Mouse (Mus musculus): Measurements from ENCODE around the gene Acoxl.
A peak's percentile ranks its signal among the peaks of the same experiment; 100 is the strongest.
"Not testable (repeated sequence)": the region's sequence is repeated elsewhere in the genome, so short reads cannot be mapped to it uniquely, and the experiment has no call there.

Acoxl gene

GRCm38 (mm10) chr2:128086301-128086886 lies 247.7 kb downstream of the Acoxl start:
- no peak for DNase-seq

DNA sequence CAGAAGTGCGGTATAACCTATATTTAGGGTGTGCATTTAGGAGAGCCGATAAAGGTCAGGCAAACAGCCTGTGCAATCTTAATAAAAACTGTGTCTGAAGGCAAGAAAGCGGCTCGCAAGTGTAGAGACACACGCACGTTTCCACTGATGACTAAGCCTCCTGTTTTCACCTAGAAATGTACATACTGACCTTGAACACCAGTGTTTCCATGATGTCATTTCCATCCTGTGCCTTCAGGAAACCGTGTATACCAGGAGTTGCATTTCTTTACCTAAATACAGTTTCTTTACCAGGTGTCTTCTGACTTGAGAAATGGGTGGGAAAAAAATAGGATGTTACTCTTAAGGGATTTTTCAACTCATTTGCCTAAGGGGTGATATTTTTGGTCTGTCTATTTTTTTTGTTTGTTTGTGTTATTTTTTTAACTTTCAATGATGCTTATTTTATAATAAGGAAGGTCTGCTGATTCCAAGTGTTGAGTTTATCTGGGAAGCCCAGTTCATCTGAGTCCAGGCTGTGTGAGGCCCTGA lies 248.4 kb downstream of the Acoxl start:
- no peak for DNase-seq

DNA sequence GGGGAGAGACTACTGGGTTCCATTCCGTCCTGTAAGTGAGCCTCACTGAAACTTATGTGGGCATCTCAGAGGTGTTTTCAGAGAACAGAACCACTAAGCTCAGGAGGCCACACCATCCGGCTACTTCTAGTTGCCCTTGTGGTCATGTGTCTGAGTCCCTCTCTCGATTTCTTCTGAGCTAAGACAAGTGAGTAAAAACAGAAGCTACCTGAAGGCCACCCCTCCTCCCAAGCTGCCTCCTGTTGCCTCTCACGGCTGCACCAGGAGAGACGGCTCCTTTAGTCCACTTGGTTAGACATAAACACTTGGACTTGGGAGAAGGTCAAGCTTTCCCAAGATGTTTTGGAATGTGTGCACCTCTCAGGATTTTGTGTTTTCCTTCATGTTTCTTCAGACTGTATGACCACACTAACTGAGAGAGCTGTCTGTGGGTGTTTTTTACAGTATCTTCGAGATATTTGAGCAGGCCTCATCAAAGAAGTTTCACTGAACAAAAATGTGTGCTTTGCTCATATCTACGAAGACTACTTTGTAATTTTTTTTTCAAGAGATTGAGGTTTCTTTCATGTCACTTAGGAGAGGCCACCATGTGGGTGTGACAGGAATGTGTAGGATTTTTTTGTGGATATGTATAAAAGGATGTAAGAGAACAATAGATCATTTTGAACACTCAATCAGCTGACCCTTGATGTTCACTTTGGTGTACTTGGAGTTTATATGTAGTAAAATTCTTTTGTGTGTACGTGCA lies 249.3 kb downstream of the Acoxl start:
- no peak for DNase-seq

- no peak for DNase-seq
These were observed 251.7 kb downstream of the Acoxl start for GRCm38 (mm10) chr2:128090283-128090885.

DNA sequence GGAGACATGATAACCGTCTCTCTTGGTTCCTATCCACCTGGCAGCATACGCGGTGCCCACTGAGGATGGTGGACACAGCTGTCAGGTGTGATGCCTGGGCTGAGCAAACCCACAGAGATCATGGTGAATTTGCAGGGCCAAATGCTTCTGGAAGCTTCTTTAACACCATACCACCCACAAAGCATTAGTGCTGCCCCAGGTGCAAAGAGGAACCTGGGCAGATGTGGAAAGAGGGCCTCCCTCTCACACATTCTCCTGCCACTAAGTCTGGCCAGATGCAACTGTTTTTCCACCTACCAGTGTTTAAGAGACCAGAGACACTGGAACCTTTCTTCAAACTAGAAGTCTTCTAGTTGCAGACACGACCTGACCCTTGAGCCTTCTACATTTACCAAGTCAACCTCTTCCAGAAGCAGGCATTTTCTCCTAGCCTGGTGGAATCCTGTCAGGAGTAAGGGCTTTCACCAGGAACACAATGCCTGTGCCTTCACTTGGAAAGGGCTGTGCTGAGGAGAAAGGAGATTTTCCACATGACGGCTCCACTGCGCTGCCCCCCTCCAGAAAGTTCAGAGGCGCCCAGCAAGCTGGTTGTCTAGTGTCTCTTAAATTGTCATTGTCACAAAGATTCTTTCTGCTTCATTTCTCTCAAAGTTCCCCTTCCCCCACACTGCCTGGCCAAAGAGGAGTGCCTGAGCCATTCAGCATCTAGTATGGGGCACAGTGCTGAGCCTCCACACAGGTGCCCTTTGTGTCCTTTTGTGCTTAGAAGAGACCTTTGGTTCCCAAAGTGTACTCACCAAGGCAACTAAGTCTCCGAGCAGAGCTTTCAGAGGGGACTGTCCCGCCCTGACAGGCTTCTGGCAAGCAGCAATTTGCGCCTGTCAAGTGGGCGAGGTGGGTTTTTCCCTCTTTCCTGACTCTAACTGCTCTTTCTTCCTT lies 253.0 kb downstream of the Acoxl start:
- peak; percentile 44 for DNase-seq

GRCm38 (mm10) chr2:128092451-128092850 lies 253.8 kb downstream of the Acoxl start:
- DNase-seq, result no peak

- DNase-seq, result no peak
These were observed 255.5 kb downstream of the Acoxl start for GRCm38 (mm10) chr2:128094196-128094595.

- DNase-seq, result no peak
These were observed 255.9 kb downstream of the Acoxl start for GRCm38 (mm10) chr2:128094602-128095001.

- no peak for DNase-seq
These were observed 256.6 kb downstream of the Acoxl start for GRCm38 (mm10) chr2:128095270-128095669.

DNA sequence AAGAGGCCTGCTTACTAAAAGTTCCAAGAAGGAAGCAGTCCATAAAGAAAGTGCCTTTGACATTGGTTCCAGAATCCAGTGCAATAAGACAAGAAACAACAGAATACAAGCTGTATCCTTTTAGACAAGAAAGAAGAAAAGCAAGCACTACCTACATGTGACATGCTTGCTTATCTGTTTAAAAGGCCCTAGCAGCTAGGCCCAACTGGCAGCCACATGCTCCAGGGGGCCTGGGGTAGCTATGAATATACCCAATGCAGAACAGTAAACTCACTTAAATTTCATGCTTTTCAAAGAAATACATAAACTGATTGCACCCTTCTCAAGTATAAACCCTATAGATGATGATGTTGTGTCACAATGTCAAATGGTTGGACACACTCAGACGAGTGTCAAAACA lies 257.4 kb downstream of the Acoxl start:
- DNase-seq, result peak; percentile 35

DNA sequence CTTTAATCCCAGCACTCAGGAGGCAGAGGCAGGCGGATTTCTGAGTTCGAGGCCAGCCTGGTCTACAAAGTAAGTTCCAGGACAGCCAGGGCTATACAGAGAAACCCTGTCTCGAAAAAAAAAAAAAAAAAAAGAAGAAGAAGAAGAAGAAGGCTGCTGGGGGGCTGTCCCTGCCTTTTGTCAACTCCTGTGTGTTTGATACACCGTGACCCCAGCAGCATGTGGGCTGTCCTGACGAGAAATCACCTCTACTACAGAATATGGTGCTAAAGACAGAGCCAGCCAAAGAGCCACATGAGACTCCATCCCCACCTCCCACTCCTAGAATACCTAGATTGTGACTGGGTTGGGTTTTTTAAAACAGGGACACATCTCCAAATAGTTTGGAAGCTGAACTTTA lies 259.4 kb downstream of the Acoxl start:
- DNase-seq, result not testable (repeated sequence)

DNA sequence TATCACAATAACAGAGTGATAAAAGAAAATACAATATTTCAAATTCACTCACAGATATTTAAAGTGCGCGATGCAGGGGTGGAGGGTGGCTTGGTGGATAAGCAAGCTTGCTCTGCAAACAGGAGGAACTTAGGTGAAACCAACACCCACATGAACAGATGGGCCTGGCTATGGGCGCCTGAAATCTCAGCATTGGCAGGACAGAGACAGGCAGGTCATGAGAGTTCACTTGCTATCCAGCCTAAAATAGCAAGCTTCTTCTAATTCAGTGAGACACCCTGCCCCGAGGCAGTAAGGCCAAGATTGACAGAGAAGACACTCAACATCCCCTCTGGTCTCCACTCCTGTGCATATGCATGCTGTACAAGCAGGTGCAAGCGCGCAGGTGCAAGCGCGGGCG lies 263.4 kb downstream of the Acoxl start:
- no peak for DNase-seq

DNA sequence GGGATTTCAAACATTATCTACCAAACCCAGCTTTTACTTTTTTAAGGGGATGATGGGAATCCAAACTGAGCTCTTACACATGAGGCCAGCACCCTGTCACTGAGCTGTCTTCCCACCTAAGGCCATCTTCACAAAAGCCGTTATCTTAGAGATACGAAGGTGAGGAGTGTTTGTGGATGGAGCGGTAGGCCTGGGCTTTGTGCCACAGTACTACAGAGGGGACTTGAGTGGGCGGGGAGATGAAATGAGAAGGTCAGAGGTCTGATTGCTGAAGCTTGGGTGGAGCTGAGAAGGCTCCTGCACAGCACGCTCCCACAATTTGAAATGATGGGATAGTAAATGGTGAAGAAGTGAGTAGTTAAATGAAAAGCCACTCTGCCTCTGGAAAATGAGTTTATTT lies 266.1 kb downstream of the Acoxl start:
- DNase-seq, result no peak

DNA sequence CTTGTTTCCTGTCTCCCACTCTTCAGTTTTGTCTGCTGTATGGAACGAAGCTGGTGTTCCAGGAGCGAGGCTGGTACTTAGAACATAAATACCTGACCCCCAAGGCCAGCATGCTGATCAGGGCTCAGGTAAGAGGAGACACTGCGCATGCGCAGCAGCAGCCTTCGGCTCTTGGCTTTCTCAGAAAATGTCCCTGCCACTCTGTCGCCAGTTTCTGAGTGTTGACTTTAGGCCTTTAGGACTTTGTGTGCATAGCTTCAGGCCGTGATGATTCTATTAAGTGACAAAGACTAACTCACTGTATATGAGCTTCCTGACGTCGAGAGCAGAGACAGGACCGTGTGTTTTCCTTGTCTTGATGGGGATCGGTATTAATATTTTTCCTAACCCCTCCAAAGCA lies 267.0 kb downstream of the Acoxl start:
- no peak for DNase-seq

- DNase-seq, result no peak
These were observed 272.9 kb downstream of the Acoxl start for GRCm38 (mm10) chr2:128111537-128111936.

DNA sequence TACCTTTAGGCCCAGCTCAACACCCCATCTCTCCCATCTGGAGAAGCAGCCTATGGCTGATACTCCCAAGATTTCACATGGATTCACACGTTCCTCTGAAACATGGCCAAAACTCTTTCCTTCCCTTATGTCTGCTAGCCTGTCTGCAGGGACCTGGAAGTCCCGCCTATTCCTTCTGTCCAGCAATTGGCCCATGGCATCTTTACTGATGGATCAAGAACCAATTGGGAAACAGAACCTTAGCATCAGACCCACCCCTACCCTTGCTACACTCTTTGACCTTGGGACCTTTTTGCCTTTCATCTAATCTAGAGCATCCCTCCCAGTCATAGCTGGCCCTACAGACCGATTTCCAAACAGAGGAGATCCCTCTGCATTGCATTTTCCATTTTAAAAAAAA lies 275.9 kb downstream of the Acoxl start:
- no peak for DNase-seq

DNA sequence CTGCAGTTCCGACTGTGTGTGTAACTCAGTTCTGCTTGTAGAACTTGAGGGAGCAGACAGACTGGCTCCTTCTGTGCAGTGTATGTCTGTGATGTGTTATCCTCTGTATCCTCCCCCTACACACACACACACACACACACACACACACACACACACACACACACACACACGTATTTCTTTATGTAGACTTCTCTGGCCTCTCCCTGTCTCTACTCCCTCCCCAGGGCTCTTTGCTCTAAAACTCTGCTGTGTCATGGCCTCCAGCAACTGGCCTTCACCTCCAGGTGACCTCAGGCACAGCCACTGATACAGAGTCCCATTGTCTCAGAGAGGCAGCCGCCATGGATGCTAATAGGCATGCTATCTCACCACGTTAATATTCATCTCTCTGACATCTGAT lies 276.9 kb downstream of the Acoxl start:
- DNase-seq, result no peak

- no peak for DNase-seq
These were observed 278.9 kb downstream of the Acoxl start for GRCm38 (mm10) chr2:128117605-128118004.

GRCm38 (mm10) chr2:128118971-128119370 lies 280.3 kb downstream of the Acoxl start:
- no peak for DNase-seq

DNA sequence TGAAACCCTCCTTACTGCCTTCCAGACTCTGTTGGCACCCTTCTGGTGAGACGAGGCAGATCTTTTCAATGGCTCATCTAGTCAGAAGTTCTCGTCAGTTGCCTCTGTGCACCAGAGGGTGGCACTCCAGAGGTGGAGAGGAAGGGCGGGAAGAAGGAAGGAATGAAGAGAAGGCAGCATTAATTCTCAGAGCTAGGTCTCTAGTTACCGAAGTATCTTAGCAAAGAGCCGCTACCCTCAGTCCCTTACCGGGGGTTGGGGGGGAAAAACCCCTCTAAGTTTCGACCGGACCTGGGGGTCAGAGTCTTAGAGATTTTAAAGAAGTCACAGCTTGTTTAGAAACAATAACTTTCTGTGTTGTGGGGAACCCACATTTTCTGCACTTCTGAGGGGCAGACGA lies 283.8 kb downstream of the Acoxl start:
- peak; percentile 82 for DNase-seq

GRCm38 (mm10) chr2:128122891-128123771 lies 284.5 kb downstream of the Acoxl start:
- peak; percentile 42 for DNase-seq

Measured in thymus, postnatal 14 days (tissue).